Mouse (Mus musculus) C2C12 (cell line): ENCODE data around the gene Kcnn3.

Source experiments
- CEBPB ChIP-seq: IDR thresholded peaks from one replicate; pipeline ENCODE4 v1.6.1; 2011; ENCODE audit warnings: low read depth, mild to moderate bottlenecking, control low read depth, moderate library complexity
- CTCF ChIP-seq: IDR thresholded peaks from one replicate; pipeline ENCODE4 v1.5.1; 2011; ENCODE audit not compliant: control insufficient read depth, insufficient read depth, insufficient read length
- FOSL1 ChIP-seq: IDR thresholded peaks from one replicate; pipeline ENCODE4 v1.8.0; 2011; ENCODE audit warnings: mild to moderate bottlenecking, low read length; ENCODE audit not compliant: poor library complexity, insufficient read depth, severe bottlenecking
- USF1 ChIP-seq: IDR thresholded peaks from one replicate; pipeline ENCODE4 v1.6.1; 2011; ENCODE audit warnings: low read depth, mild to moderate bottlenecking, control low read depth, moderate library complexity

GRCm38 (mm10) chr3:89574260-89574659 is 54.3 kb downstream of the Kcnn3 start:
- TF ChIP-seq CTCF (no peak), USF1 (no peak), CEBPB (no peak), FOSL1 (no peak)
